In the genomic region with DNA sequence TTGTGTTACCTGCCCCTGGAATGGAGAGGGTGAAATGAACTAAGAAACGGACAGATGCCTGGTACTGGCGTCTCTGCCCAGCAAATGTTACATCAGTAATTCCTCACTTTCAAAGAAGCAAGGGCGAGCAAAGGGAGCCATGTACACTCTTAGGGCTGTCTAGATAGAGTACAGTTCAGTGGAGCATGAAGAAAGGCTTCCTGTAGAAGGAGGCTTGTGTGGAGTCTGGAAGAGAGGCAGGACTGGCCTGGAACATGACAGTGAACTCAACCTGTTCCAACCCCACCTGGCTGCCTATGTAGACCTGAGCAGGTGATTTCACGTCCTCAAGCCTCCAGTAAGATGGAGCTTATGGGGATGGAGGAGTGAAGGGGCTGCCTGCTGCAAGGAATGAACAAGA, we compare ENCODE assay signal across 23 mouse cellular contexts. TPM values are rescaled to one million over a fixed set of nuclear protein-coding genes. Genes with fewer than 3 reads are reported as not detected.
DNase-seq lines count a peak whose midpoint lies in the region; ATAC-seq and TF ChIP-seq lines count a peak whose summit lies in the region.
"Had no signal": no experiment of that assay in that cellular context is flagged by ENCODE, and none has a peak within 500 bp of the region (broad histone marks: within the 10 kb centered on the region; RNA-seq: fewer than 3 reads in every experiment).

No protein-coding gene starts in this region.

- H3K4me2 ChIP-seq in kidney, embryonic 15.5 days = no peak overlapping the region
- H3K4me2 ChIP-seq in stomach, embryonic 15.5 days = no peak overlapping the region
- no peak overlapping the region for H3K4me2 ChIP-seq in stomach, postnatal 0 days (replicated peaks; ENCODE audit: low read depth)
- H3K4me2 ChIP-seq: forebrain, embryonic 13.5 days; heart, embryonic 11.5 days; hindbrain, embryonic 12.5 days; hindbrain, embryonic 15.5 days had no signal

- H3K4me1 ChIP-seq in kidney, embryonic 15.5 days = peaks cover 79% of the 10 kb centered on the region
- peaks cover 46% of the 10 kb centered on the region for H3K4me1 ChIP-seq in stomach, embryonic 15.5 days
- H3K4me1 ChIP-seq in stomach, postnatal 0 days (replicated peaks; ENCODE audit: control insufficient read depth, insufficient read depth) = peaks cover 20% of the 10 kb centered on the region

- 48% methylated on average over 4 of the region's 4 CpGs for WGBS in kidney, embryonic 15.5 days
- 64% methylated on average over 4 of the region's 4 CpGs for WGBS in stomach, embryonic 15.5 days
- WGBS in stomach, postnatal 0 days = 85% methylated on average over 4 of the region's 4 CpGs

- TF ChIP-seq EP300 in stomach, postnatal 0 days (optimal IDR thresholded peaks at IDR 0.05) = no peak

- H3K4me3 ChIP-seq in kidney, embryonic 15.5 days (replicated peaks) = no peak overlapping the region
- H3K4me3 ChIP-seq in stomach, embryonic 15.5 days (replicated peaks) = no peak overlapping the region
- H3K4me3 ChIP-seq in stomach, postnatal 0 days (ENCODE audit: low read depth, low read length) = no peak overlapping the region
- H3K4me3 ChIP-seq: forebrain, embryonic 10.5 days; forebrain, embryonic 13.5 days; hindbrain, embryonic 12.5 days; hindbrain, embryonic 15.5 days had no signal

- peak; percentile 4 for DNase-seq in gastrocnemius, postnatal 25 days
- no peak for DNase-seq in gastrocnemius, postnatal 4 days (ENCODE audit: low spot score in 2 of 2)
- DNase-seq in kidney, postnatal 4 days = no peak
- DNase-seq in left cerebral cortex, postnatal 36 days (ENCODE audit: low spot score in 2 of 2) = peak; percentile 2 to 3
- no peak for DNase-seq in left cerebral cortex, postnatal 10 days (ENCODE audit: extremely low spot score in 1 of 2, low spot score in 2 of 2)
- DNase-seq in stomach, postnatal 0 days (ENCODE audit: low spot score) = no peak
- DNase-seq: adrenal gland, postnatal 10 days; adrenal gland, postnatal 36 days; B cell, adult 2 months; cerebellum, adult 18-20 months; cerebellum, adult 9-10 months had no signal

- intact Hi-C loops in left cerebral cortex, postnatal 36 days (cut with DNase I) = no loop called here
- intact Hi-C loops in left cerebral cortex, postnatal 10 days (cut with DNase I) = no loop called here

- H3K27me3 ChIP-seq in kidney, embryonic 15.5 days = no peaks in the 10 kb centered on the region
- H3K27me3 ChIP-seq in stomach, embryonic 15.5 days (replicated peaks) = no peaks in the 10 kb centered on the region
- no peaks in the 10 kb centered on the region for H3K27me3 ChIP-seq in stomach, postnatal 0 days (ENCODE audit: control insufficient read depth, insufficient read depth, low read length)
- H3K27me3 ChIP-seq: forebrain, embryonic 13.5 days; hindbrain, embryonic 15.5 days; Patski had no signal

- peak overlapping the region; percentile 87; the same call in 1 of the 2 replicates for H3K27ac ChIP-seq in kidney, embryonic 15.5 days
- 0 out of 2 replicates have a peak overlapping the region, but pooled peaks have one; percentile 2 for H3K27ac ChIP-seq in stomach, embryonic 15.5 days
- H3K27ac ChIP-seq in stomach, postnatal 0 days (replicated peaks) = no peak overlapping the region
- H3K27ac ChIP-seq: forebrain, embryonic 10.5 days; forebrain, embryonic 13.5 days; hindbrain, embryonic 12.5 days; hindbrain, embryonic 15.5 days had no signal

- ATAC-seq in kidney, embryonic 15.5 days (replicated peaks; ENCODE audit: low FRiP score) = no peak
- ATAC-seq in stomach, embryonic 15.5 days (ENCODE audit: insufficient read depth, low FRiP score, low read depth) = no peak
- no peak for ATAC-seq in stomach, postnatal 0 days (ENCODE audit: low FRiP score, low TSS enrichment)
- ATAC-seq: forebrain, embryonic 13.5 days; forebrain, embryonic 16.5 days; Patski had no signal

- H3K36me3 ChIP-seq in kidney, embryonic 15.5 days = no peaks in the 10 kb centered on the region
- no peaks in the 10 kb centered on the region for H3K36me3 ChIP-seq in stomach, embryonic 15.5 days
- H3K36me3 ChIP-seq in stomach, postnatal 0 days (ENCODE audit: control insufficient read depth, insufficient read depth, low read length) = no peaks in the 10 kb centered on the region
- H3K36me3 ChIP-seq: forebrain, embryonic 10.5 days; G1E; hindbrain, embryonic 12.5 days; hindbrain, embryonic 15.5 days had no signal

- no peak for TF ChIP-seq CTCF in stomach, postnatal 0 days (IDR thresholded peaks at IDR 0.05; ENCODE audit: low read depth)

- no peak overlapping the region for H3K9ac ChIP-seq in kidney, embryonic 15.5 days
- no peak overlapping the region for H3K9ac ChIP-seq in stomach, embryonic 15.5 days
- no peak overlapping the region for H3K9ac ChIP-seq in stomach, postnatal 0 days (ENCODE audit: low read length)
- H3K9ac ChIP-seq: hindbrain, embryonic 12.5 days; hindbrain, embryonic 15.5 days had no signal

- no peaks in the 10 kb centered on the region for H3K9me3 ChIP-seq in kidney, embryonic 15.5 days (replicated peaks)
- no peaks in the 10 kb centered on the region for H3K9me3 ChIP-seq in stomach, embryonic 15.5 days
- H3K9me3 ChIP-seq in stomach, postnatal 0 days (ENCODE audit: control insufficient read depth, low read length) = no peaks in the 10 kb centered on the region
- H3K9me3 ChIP-seq: forebrain, embryonic 10.5 days; forebrain, embryonic 13.5 days; G1E; hindbrain, embryonic 12.5 days; hindbrain, embryonic 15.5 days had no signal

RNA-seq across cellular contexts. Expression of a gene that starts 6.4 kb away (rescaled TPM):
- total RNA-seq in gastrocnemius, postnatal 25 days (2021) = 1 to 10 TPM; 4.0 to 6.7 TPM
- total RNA-seq in gastrocnemius, postnatal 4 days (2021) = 10 to 100 TPM in 1 of 2 experiments, 1 to 10 TPM in 1; 9.3 to 10.4 TPM
- 3.1 and 3.7 TPM in 2 replicates for polyA plus RNA-seq in kidney, embryonic 15.5 days (2015; fragmentation: Nextera tagmentation; extraction: Ambion mirVana)
- total RNA-seq in left cerebral cortex, postnatal 36 days (2021) = 10 to 100 TPM; 92.4 to 94.3 TPM
- total RNA-seq in left cerebral cortex, postnatal 10 days (2021) = 10 to 100 TPM; 65.9 to 68.7 TPM
- polyA plus RNA-seq in stomach, embryonic 15.5 days (2015; fragmentation: Nextera tagmentation; extraction: Ambion mirVana) = 3.3 and 3.7 TPM in 2 replicates
- polyA plus RNA-seq in stomach, postnatal 0 days (2015; fragmentation: Nextera tagmentation; extraction: Ambion mirVana) = 1.3 and 1.7 TPM in 2 replicates
- total RNA-seq: hematopoietic stem cell, adult 5-6 weeks had no signal
- polyA plus RNA-seq: G1E had no signal

RNA-seq across cellular contexts. Expression of a gene that starts 57.7 kb away (rescaled TPM):
- not detected for total RNA-seq in gastrocnemius, postnatal 25 days (2021)
- under 1 TPM; 0.26 to 0.39 TPM for total RNA-seq in gastrocnemius, postnatal 4 days (2021)
- polyA plus RNA-seq in kidney, embryonic 15.5 days (2015; fragmentation: Nextera tagmentation; extraction: Ambion mirVana) = 3.3 and 4.2 TPM in 2 replicates
- total RNA-seq in left cerebral cortex, postnatal 36 days (2021) = 10 to 100 TPM; 17.1 to 18.9 TPM
- 1 to 10 TPM; 5.9 to 6.6 TPM for total RNA-seq in left cerebral cortex, postnatal 10 days (2021)
- 17.5 and 17.8 TPM in 2 replicates for polyA plus RNA-seq in stomach, embryonic 15.5 days (2015; fragmentation: Nextera tagmentation; extraction: Ambion mirVana)
- polyA plus RNA-seq in stomach, postnatal 0 days (2015; fragmentation: Nextera tagmentation; extraction: Ambion mirVana) = 9.6 and 10.7 TPM in 2 replicates
- total RNA-seq: gastrocnemius, adult 8-10 months; hematopoietic stem cell, adult 5-6 weeks had no signal
- polyA plus RNA-seq: G1E had no signal

Comparison
In these comparisons a context has a peak if more than half of its experiments do, and no peak if none do; other contexts are left out.
1. DNase-seq: peak in gastrocnemius, postnatal 25 days (single experiment) and left cerebral cortex, postnatal 36 days (2 of 2); none in gastrocnemius, postnatal 4 days (0 of 2), kidney, postnatal 4 days (0 of 2), left cerebral cortex, postnatal 10 days (0 of 2) and stomach, postnatal 0 days (single experiment).
2. RNA of a gene that starts 6.4 kb away (total RNA-seq): 92.4 to 94.3 TPM in left cerebral cortex, postnatal 36 days and 65.9 to 68.7 TPM in left cerebral cortex, postnatal 10 days; 9.3 to 10.4 TPM in gastrocnemius, postnatal 4 days and 4.0 to 6.7 TPM in gastrocnemius, postnatal 25 days; every median in the first group is over 4 times any median in the second.
3. RNA of a gene that starts 57.7 kb away (total RNA-seq): 17.1 to 18.9 TPM in left cerebral cortex, postnatal 36 days and 5.9 to 6.6 TPM in left cerebral cortex, postnatal 10 days; 0.26 to 0.39 TPM in gastrocnemius, postnatal 4 days and not detected in gastrocnemius, postnatal 25 days; every median in the first group is over 4 times any median in the second.